Mouse (Mus musculus) heart, adult 8-10 months (tissue): Measurements from ENCODE around the gene Ankrd34a. TPM values are rescaled to one million over a fixed set of nuclear protein-coding genes. Genes with fewer than 3 reads are reported as not detected.

Experiments used
- DNase-seq: peaks from one replicate; pipeline ENCODE4 v3.0.0; 2022; ENCODE audit warnings: low spot score
- total RNA-seq, 4 experiments: library from RNA; stranded (reverse); gene quantifications; 2 replicates each; pipeline ENCODE4 v1.2.4; 2022

The Ankrd34a gene
- total RNA-seq, 4 experiments from 2014 or later = 1.1 to 2.5 (median 2.0) TPM

DNA sequence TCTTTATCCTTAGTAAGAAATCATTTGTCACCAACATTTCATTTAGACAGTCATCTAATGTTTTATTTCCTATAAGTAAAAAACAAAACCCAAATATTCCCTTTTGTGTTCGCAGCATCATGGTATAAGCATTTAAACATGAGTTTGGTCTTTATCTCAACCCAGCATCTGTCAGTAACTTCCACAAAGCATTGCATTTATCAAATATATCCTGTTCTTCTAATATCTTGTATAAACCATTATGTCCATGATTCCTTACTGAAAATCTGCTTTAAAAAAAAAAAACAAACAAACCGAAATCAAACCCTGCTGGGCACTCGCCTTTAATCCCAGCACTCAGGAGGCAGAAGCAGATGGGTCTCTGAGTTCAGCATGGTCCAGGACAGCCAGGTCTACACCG is 10.2 kb downstream of the Ankrd34a start:
- DNase-seq = no peak

DNA sequence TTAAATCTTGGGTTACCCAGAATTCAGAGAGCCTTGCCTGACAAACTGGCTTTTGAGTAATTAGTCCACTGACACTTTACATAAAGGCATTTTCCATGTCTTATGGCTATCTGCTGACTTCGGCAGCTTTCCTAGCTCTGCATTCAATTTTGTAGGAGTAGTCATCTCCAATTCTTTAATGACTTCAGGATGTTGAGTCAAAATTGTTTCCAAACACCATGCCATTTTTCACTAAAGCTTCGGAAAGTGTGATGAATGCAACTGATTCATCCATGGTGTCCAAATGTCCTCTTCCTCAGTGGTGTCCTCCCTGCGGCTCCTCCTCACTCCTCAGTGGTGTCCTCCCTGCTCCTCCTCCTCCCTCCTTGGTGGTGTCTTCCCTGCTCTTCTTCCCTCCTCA is 21.5 kb downstream of the Ankrd34a start:
- no peak for DNase-seq

DNA sequence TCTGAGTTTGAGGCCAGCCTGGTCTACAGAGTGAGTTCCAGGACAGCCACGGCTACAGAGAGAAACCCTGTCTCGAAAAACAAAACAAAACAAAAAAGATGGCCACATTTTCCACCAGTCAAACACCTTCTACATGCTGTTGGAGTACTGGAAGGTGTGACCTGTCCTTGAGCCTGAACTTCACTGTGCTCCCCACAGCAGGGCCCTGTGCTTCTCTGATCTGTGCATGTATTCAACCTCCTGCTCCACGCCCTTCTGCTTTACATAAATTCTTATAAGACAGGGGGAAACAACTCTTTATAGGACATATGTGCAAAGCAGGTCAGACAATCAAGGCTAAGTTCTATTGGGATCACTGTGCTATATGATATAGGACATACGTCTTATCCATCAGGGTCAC is 26.8 kb downstream of the Ankrd34a start:
- DNase-seq = no peak

DNA sequence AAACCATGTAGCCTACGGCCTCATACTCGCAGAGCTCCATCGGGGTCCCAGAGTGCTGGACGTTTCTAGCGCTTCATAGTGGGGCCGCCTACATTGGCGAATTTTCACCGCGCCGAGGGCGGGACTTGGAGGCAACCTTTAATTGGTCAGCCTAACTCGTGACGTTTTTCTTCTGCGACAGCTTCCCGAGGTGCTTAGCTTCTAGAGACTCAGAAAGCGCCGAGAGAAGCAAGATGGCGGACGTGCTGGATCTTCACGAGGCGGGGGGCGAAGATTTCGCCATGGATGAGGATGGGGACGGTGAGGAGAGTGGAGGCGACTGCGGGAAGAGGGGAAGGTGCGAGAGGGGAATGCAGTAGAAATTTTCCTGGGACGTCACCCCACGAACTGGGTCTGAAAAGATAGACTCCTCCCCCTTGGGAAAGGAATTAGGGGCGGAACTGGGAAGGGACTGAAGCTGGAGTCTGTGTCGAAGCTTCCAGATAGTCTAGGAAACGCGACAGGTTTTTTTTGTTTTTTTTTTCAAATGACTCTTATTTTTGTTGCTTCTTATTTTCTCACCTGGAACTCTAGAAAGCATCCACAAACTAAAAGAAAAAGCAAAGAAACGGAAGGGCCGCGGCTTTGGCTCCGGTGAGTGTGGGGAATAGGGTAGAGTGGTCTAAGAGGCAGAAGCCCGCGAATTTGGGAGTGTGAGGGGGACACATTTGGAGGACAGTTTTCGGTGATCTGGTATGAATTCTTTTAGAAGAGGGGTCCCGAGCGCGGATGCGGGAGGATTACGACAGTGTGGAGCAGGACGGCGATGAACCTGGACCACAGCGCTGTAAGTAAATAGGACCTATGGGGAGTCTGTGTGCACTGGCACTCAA is 33.5 kb downstream of the Ankrd34a start, which contains the start of gene Rbm8a:
Gene Rbm8a, plus strand, starts transcription at position 205 of the 872 bp plus-strand sequence.
- DNase-seq = peak; percentile 98

DNA sequence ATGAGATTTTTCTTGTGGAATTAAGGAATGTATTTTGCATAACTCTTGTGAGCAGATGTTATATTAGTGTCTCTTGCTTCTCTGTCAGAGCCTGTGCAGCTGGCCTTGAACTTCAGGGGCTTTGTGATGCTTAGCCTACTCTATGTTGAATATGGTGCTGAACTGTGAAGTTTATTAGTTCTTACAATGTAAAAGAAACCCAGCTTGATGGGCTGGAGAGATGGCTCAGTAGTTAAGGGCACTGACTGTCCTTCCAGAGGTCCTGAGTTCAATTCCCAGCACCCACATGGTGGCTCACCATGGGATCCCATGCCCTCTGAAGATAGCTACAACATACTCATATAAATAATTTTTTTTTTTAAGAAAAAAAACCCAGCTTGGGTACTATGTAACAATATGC is 35.6 kb downstream of the Ankrd34a start:
- DNase-seq = no peak

DNA sequence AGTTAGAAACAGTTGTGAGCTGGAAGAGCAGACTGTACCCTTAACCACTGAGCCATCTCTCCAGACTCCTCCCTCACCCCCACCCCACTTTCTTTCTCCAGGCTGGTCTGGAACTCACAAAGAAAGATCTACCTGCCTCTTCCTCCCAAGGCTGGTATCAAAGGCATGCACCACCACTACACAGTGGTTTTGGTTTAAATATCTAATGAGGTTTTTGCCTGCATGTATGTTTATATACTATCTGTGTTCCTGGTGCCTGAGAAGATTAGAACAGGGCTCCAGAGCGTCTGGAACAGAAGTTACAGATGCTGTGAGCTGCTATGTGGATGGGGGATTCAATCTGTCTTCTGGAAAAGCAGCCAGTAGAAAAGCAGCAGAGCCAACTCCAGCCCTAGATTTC is 37.6 kb downstream of the Ankrd34a start:
- no peak for DNase-seq

DNA sequence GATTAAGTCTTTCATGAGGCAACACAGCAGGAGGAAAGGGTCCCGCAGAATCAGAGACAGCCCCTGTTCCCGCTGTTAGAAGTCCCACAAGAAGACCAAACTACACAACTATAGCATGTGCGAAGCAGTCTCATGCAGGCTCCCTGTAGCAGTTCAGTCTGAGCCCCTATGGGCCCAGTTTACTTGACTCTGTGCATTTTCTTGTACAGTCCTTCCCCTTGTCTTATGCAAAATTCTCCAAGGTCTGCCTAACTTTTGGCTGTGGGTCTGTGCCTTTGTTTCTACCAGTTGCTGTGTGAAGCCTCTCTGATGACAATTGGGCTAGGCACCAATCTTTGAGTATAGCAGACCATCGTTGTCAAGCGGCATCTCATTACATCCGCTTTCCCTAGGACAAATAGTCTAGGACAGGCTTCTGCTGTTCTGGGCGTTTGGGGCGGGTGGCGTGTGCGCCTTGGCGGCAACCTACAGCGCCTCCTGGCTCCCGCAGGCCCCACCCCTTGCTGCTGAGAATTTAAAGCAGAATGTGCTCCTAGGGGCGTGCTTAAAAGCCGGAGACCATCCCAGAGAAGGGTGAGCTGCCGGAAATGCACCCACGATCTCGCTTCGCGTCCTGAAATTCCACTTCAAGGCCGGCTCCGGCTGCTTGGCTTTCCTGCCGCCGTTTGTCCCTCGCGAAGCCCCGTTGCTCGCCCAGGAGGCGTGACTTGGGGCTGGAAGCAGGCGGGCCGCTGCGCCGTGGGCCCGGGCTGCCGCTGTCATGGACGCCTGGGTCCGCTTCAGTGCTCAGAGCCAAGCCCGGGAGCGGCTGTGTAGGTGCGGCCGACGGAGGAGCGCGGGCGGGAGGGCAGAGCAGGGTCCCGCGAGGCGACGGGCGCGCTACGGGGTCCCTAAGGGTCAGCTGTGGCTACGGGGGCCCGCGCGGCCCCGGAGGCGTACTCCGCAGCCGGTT is 38.8 kb downstream of the Ankrd34a start, which contains the start of the genes Pex11b and Gm42957:
Gene Pex11b, plus strand, starts transcription at position 449 of the 952 bp plus-strand sequence.
Gene Gm42957, plus strand, starts transcription at position 547 of the 952 bp plus-strand sequence.
- peak; percentile 91 for DNase-seq

DNA sequence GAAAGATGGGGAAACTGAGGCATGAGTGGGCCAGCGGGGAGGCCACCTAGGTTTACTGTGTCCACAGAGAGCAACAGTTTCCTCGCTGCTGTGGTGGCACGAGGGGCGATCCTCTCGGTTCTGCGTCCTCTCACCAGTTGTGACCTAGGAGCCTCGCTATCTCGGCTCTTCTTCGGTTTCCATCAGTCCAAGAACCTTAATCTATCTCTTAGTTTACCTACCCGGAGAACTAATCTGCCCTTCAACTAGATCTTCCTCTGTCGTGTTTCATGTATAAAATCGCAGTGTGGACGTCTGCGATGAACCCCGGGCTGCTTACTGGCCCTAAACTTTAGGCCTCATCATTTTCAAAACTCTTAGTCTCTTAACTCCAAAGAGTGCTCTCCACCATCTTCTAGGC is 39.5 kb downstream of the Ankrd34a start:
- DNase-seq = no peak

DNA sequence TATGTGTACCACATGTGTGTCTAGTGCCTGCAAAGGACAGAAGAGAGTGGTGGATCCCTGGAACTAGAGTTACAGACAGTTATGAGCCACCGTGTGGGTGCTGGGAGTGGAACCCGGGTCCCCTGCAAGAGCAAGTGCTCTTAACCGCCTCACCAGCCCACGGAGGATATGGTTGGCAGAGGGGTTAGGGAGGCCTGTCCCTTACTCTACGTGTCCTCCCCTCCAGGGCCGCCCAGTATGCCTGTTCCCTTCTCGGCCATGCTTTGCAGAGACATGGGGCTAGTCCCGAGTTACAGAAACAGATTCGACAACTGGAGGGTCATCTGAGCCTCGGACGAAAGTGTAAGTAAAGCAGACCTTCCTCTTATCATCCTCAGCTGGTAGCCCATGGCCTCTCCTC is 40.0 kb downstream of the Ankrd34a start:
- DNase-seq = no peak

DNA sequence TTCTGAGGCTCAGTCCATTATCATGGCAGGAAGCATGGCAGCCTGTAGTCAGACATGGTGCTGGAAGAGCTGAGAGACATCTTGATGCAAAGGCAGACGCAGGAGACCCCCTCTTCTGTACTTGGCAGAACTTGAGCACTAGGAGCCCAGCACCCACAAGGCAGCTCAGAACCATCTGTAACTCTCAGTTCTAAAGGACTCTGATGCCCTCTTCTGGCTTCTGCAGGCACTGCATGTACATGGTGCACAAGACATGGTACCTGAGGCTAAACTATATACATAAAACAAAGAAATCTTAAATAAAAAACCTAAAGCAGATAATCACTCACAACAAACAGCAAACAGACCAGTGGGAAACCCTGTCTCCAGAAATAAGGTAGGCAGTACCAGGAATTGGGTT is 42.8 kb downstream of the Ankrd34a start:
- peak; percentile 70 for DNase-seq

DNA sequence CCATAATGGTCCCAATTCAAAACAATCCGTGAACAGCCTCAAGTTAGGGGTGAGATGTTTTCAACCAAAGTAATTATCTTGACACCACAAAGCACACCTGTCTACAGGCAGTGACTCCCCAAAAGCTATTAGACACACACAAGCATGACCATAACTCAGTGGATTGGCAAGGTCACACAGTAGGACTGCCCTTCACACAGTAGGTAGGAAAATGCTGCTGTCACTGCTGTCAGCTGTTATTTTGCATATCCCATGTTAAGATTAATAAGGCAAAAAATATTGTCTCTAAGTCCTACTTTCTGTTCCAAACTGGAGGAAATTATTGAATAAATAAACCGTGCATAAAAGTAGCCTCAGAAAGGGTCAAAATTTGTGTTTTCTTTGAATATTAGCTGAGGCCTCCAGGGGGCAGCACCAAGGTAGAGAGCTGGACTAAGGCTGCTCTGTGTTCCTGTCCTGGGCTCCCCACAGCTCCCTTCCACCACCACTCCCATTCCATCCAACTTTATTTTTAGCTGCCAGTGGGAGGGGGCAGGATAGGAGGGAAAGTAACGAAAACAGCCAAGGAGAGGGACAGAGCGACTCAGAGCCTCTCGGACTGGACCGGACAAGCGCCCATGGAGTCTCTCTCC is 48.7 kb downstream of the Ankrd34a start, which contains the start of gene Itga10:
Gene Itga10, plus strand, starts transcription at position 567 of the 632 bp plus-strand sequence.
- peak; percentile 28 for DNase-seq

DNA sequence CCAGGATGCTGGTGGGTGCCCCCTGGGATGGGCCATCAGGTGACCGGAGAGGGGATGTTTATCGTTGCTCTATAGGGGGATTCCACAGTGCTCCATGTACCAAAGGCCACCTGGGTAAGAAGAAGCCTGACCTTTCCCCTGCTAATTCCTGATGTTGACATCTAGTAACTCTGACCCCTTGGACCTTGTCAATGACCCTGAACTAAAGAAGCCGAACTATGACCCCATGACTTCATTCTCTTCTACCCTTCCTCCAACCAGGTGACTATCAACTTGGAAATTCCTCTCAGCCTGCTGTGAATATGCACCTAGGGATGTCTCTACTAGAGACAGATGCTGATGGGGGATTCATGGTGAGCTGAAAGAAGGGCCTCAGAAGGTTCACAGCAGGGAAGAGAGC is 50.9 kb downstream of the Ankrd34a start:
- DNase-seq = no peak

Other genes starting within 250 kb of the Ankrd34a start
- gene BC107364, start 144.3 kb upstream of the Ankrd34a start, total RNA-seq = not detected
- gene Hfe2, start 71.5 kb upstream of the Ankrd34a start, total RNA-seq = 100 to 1,000 TPM; 271 to 333 (median 312) TPM
- gene Txnip, start 38.7 kb upstream of the Ankrd34a start, total RNA-seq = 100 to 1,000 TPM; 346 to 908 (median 654) TPM
- gene Gm16253, start 19.7 kb upstream of the Ankrd34a start, total RNA-seq = 1 to 10 TPM in 3 of 4 experiments, not detected in 1; 2.5 to 3.3 (median 3.2) TPM
- gene Polr3gl, start 2.5 kb upstream of the Ankrd34a start, total RNA-seq = 10 to 100 TPM; 31.7 to 35.2 (median 34.7) TPM
- 10 to 100 TPM; 20.9 to 31.1 (median 25.8) TPM for gene Lix1l, start 4.5 kb downstream of the Ankrd34a start, total RNA-seq
- 10 to 100 TPM; 29.0 to 39.9 (median 32.0) TPM for gene Rbm8a, start 33.3 kb downstream of the Ankrd34a start, total RNA-seq
- 10 to 100 TPM; 33.9 to 41.4 (median 36.5) TPM for gene Pex11b, start 38.7 kb downstream of the Ankrd34a start, total RNA-seq
- under 1 TPM in 2 of 4 experiments, not detected in 2; 0.11 to 0.25 TPM for gene Gm42957, start 38.8 kb downstream of the Ankrd34a start, total RNA-seq
- gene Itga10, start 48.9 kb downstream of the Ankrd34a start, total RNA-seq = under 1 TPM; 0.22 to 0.43 (median 0.33) TPM
- 1 to 10 TPM in 3 of 4 experiments, under 1 TPM in 1; 0.57 to 2.1 (median 1.6) TPM for gene Ankrd35, start 73.5 kb downstream of the Ankrd34a start, total RNA-seq
- gene Pias3, start 99.7 kb downstream of the Ankrd34a start, total RNA-seq = 10 to 100 TPM; 12.6 to 15.1 (median 14.5) TPM
- 1 to 10 TPM; 2.9 to 4.0 (median 3.2) TPM for gene Nudt17, start 111.9 kb downstream of the Ankrd34a start, total RNA-seq
- 10 to 100 TPM; 22.8 to 25.7 (median 24.0) TPM for gene Polr3c, start 131.0 kb downstream of the Ankrd34a start, total RNA-seq
- gene Rnf115, start 131.0 kb downstream of the Ankrd34a start, total RNA-seq = 10 to 100 TPM; 21.5 to 32.5 (median 27.8) TPM
- not detected for gene Pdzk1, start 232.6 kb downstream of the Ankrd34a start, total RNA-seq
- not detected for gene Cd160, start 232.7 kb downstream of the Ankrd34a start, total RNA-seq